Mouse (Mus musculus): ENCODE measurements at regions not wholly inside any gene's neighbourhood (a gene's known extent, or its start where the extent isn't known, plus 50 kb on each side); places are given as distances from the start of the nearest gene placed in this dataset.

GRCm38 (mm10) chr4:154782291-154782690 is 55.0 kb upstream of the Ttc34 start:
- no peak for DNase-seq (ENCODE audit: low spot score in 2 of 2)

- no peak for DNase-seq (ENCODE audit: low spot score in 2 of 2)
Measured at GRCm38 (mm10) chr4:154785282-154785987, 51.8 kb upstream of the Ttc34 start.

- no peak for DNase-seq (ENCODE audit: low spot score in 2 of 2)
Measured at GRCm38 (mm10) chr4:154787190-154787589, 50.1 kb upstream of the Ttc34 start.
